Mouse (Mus musculus): Measurements from ENCODE around the gene Jph2. TPM values are rescaled to one million over a fixed set of nuclear protein-coding genes. Genes with fewer than 3 reads are reported as not detected.
A peak's percentile ranks its signal among the peaks of the same experiment; 100 is the strongest.

Gene Jph2
- polyA plus RNA-seq (2015; fragmentation: Nextera tagmentation; extraction: Ambion mirVana): 0.22 and 0.25 TPM in 2 replicates

DNA sequence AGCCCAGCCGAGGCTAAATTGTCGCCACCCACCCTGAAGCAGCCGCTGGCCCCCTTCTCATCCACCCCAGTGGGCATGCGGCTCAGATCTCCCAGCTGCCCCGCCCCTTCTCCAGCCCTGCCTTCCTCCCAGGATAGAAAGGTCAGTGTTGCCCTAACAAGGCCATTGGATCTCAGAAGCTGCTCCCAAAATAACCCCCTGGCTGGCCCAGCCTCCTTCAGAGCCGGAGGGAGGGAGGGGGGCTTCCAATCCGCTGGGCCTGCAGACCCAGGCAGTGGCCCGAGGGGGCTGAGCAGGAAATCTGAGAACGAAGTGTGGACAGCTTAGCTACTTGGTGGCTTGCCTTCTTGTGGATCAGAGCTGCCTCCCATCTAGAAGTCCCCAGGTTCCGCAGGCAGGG is at the start of gene Jph2:
TSS of gene Jph2 (minus strand) at position 89 of the 400 bp plus-strand sequence.
- no peak for ATAC-seq (replicated peaks)
- 9% methylated on average over 10 of the region's 10 CpGs for WGBS
- no peak within 1 kb of the TSS for H3K9ac ChIP-seq (replicated peaks)
- H3K36me3 ChIP-seq: no peaks in the 10 kb centered on the region
- H3K4me2 ChIP-seq (replicated peaks): no peak within 1 kb of the TSS
- H3K27ac ChIP-seq (replicated peaks): no peak within 1 kb of the TSS
- no peaks in the 10 kb centered on the region for H3K4me1 ChIP-seq
- H3K27me3 ChIP-seq: no peaks in the 10 kb centered on the region
- no peak within 1 kb of the TSS for H3K4me3 ChIP-seq
- no peaks in the 10 kb centered on the region for H3K9me3 ChIP-seq

DNA sequence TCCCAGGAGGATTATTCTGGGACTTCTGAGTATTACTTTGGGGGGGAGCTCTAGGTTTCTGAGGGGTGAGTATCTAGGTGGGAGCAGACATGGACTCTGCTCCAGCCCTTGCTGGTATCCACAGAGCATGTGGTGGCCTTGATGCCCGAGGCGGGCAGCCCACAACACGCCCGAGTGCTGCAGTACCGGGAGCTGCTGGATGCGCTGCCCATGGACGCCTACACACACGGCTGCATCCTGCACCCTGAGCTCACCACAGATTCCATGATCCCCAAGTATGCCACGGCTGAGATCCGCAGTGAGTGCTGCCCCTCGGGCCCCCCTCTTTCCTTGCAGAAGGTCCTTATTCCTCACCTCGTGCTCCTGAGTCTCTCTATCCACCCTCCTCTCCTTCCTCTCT is 49.6 kb upstream of the Jph2 start:
- Histone ChIP-seq H3K4me3 (no peak overlapping the region), H3K4me2 (replicated peaks) (no peak overlapping the region), H3K27me3 (no peaks in the 10 kb centered on the region), H3K27ac (replicated peaks) (no peak overlapping the region), H3K9ac (replicated peaks) (no peak overlapping the region), H3K9me3 (no peaks in the 10 kb centered on the region), H3K4me1 (peaks cover 5% of the 10 kb centered on the region; the same call in 1 of the 2 replicates), H3K36me3 (peaks cover 24% of the 10 kb centered on the region)
- no peak for ATAC-seq (replicated peaks)
- 82% methylated on average over 12 of the region's 12 CpGs for WGBS

DNA sequence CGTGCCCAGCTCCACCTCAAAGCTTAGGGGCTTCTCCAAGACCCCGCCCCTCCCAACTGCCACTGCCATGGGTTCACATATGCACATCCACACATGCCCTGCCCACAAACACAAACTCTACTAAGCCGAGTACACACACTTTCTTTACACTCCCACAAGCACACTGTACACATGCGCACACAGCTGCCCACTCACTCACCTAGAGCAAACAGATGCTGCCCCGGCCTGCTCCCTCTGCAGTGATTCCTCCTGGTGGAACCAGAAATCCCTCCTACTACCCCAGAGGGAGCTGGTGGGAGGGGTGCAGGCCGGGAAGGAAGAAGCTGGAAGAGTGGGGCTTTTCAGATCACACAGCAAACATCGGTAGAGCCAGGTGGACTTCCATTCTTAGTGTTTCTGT is 46.2 kb upstream of the Jph2 start:
- Histone ChIP-seq H3K9me3 (no peaks in the 10 kb centered on the region), H3K27ac (replicated peaks) (no peak overlapping the region), H3K4me2 (replicated peaks) (no peak overlapping the region), H3K36me3 (peaks cover 14% of the 10 kb centered on the region; the same call in 1 of the 2 replicates), H3K9ac (replicated peaks) (no peak overlapping the region), H3K27me3 (no peaks in the 10 kb centered on the region), H3K4me1 (peaks cover 18% of the 10 kb centered on the region), H3K4me3 (no peak overlapping the region)
- no peak for ATAC-seq (replicated peaks)
- WGBS: 79% methylated on average over 7 of the region's 7 CpGs

DNA sequence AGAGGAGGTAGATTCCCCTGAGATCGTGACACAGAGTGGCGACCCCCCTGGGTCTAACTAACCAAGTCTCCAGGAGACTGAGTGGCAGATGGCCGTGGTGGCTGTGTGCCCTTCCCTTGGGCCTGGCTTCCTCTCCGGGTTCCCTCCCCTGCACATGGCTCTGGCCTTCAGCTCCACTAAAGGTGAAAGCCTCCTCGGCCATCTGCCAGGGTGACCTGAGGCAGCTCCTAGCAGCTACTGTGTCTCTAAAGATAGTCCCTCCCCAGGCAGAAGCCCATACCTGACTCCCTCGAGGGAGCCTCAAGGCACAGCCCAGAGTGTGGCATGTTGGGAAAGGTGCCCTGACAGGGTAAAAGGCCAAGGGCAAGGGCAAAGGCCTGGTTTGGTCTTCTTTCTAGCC is 45.8 kb upstream of the Jph2 start:
- H3K4me1 ChIP-seq: peaks cover 19% of the 10 kb centered on the region
- WGBS: 73% methylated on average over 6 of the region's 6 CpGs
- no peak overlapping the region for H3K4me3 ChIP-seq
- H3K27me3 ChIP-seq: no peaks in the 10 kb centered on the region
- H3K9me3 ChIP-seq: no peaks in the 10 kb centered on the region
- H3K9ac ChIP-seq (replicated peaks): no peak overlapping the region
- ATAC-seq (replicated peaks): no peak
- H3K36me3 ChIP-seq: peaks cover 9% of the 10 kb centered on the region; the same call in 1 of the 2 replicates
- no peak overlapping the region for H3K4me2 ChIP-seq (replicated peaks)
- no peak overlapping the region for H3K27ac ChIP-seq (replicated peaks)

DNA sequence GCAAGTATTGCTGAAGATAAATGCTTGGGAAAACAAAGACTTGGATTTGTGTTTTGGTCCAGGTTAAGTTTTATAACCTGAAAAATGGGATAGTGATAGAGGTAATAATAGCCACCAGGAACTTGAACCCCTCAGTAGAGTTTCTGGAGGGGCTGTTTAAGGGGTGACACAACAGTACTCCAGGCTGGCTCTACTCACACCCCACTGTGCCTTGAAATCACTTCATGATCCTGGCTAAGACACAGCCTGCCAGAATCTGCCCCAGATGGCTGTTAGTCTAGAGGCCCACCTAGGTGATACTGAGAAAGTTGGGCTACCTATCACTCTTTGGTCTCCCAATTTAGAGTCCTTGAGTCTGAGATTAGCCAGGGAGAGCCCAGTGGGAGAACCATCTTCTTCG is 41.7 kb upstream of the Jph2 start:
- no peaks in the 10 kb centered on the region for H3K36me3 ChIP-seq

DNA sequence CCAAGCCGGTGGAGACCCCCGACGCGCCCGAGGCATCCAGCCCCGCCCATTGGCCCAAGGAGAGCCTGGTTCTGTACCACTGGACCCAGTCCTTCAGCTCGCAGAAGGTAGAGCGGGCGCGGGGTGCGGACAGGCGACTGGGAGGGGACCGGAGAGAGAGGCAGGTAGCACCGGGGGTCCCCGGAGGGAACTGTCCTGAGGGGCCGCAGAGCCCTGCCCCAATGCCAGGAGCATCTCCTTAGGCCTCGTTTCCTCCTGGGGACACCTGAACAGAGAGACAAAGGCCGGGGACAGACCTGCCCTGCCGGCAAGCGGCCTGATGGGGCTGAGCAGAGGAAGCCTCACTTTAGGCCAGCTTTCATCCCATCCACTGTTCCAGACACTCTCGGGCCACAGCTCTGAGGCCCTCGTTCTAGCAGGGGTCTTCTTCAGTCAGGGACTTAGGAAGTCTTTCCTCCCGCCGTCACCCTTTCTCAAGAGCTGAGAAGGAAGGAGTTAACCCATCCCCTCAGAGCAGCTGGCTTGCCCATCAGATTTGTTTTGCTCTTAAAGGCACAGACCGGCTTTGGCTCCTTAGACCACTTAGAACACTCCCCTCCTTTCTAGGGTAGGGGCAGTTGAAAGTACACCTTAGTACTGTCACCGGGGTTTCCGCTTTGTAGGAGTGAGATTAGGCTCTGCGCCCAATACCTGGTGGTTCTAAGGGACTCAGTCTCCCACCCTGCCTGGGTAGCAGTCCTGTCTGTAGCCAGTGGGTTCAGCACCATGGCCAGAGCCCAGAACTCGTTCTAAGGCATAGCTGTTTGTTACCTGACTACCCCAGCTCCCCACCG is 41.0 kb upstream of the Jph2 start:
- H3K4me3 ChIP-seq: peak overlapping the region; percentile 99
- peaks cover 27% of the 10 kb centered on the region for H3K4me1 ChIP-seq
- no peaks in the 10 kb centered on the region for H3K27me3 ChIP-seq
- peak; percentile 75 for ATAC-seq (replicated peaks)
- WGBS: 1% methylated on average over 30 of the region's 30 CpGs
- H3K9ac ChIP-seq (replicated peaks): peak overlapping the region; percentile 93
- no peaks in the 10 kb centered on the region for H3K9me3 ChIP-seq
- peak overlapping the region; percentile 84 for H3K27ac ChIP-seq (replicated peaks)
- peak overlapping the region; percentile 67 for H3K4me2 ChIP-seq (replicated peaks)
- H3K36me3 ChIP-seq: no peaks in the 10 kb centered on the region

More for the DNA sequence above, 41.7 kb upstream of the Jph2 start:
- H3K27me3 ChIP-seq: no peaks in the 10 kb centered on the region
- peak overlapping the region; percentile 99 for H3K4me3 ChIP-seq
- peaks cover 27% of the 10 kb centered on the region for H3K4me1 ChIP-seq
- H3K9ac ChIP-seq (replicated peaks): peak overlapping the region; percentile 93
- peak overlapping the region; percentile 67 for H3K4me2 ChIP-seq (replicated peaks)
- H3K27ac ChIP-seq (replicated peaks): peak overlapping the region; percentile 84; the same call in 1 of the 2 replicates
- no peak for ATAC-seq (replicated peaks)
- H3K9me3 ChIP-seq: no peaks in the 10 kb centered on the region
- WGBS: 75% methylated on average over 1 of the region's 1 CpGs

DNA sequence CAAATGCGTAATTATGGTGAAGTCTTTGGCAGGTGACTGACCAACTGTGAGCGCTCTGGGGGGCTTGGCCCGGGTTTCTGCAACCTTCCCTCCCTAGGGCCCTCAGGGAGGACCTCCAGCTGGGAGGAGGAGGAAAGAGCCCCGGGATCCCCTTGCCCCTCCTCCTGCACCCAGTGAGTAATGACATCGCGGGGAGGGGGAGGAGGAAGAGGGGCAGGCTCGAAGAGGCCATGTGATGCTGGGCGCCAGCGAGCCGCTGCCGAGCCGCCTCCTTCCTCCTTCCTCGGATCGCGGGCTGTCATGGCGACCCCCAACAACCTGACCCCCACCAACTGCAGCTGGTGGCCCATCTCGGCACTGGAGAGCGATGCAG is 40.4 kb upstream of the Jph2 start, which contains the start of gene Gdap1l1:
TSS of gene Gdap1l1 (plus strand) at position 231 of the 373 bp plus-strand sequence.
- Histone ChIP-seq H3K27me3 (no peaks in the 10 kb centered on the region), H3K36me3 (no peaks in the 10 kb centered on the region), H3K9me3 (no peaks in the 10 kb centered on the region), H3K4me1 (peaks cover 27% of the 10 kb centered on the region), H3K4me3 (peak within 1 kb of the TSS; percentile 99), H3K4me2 (replicated peaks) (peak within 1 kb of the TSS; percentile 67), H3K9ac (replicated peaks) (peak within 1 kb of the TSS; percentile 93), H3K27ac (replicated peaks) (peak within 1 kb of the TSS; percentile 84)
- 0% methylated on average over 15 of the region's 18 CpGs for WGBS
- ATAC-seq (replicated peaks): peak; percentile 86

DNA sequence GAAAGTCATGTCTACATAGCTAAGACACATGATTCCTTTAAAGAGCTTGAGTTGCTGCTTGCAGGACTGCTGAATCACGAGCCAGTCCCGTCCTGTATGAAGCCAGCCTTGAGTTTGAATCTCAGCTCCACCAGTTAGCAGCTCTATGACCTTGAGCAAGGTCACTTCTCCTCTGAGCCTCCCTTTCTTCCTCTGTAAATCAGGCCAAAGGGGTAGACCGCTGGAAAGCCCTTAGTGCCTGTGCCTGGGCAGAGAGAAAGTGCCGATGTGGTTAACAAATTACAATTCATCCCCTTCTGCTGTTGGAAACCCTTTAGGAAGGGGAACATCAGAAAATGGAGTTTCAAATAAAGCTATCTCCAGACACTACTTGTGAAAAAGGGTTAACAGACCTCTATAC is 40.0 kb upstream of the Jph2 start:
- H3K36me3 ChIP-seq: no peaks in the 10 kb centered on the region
- H3K4me2 ChIP-seq (replicated peaks): peak overlapping the region; percentile 67
- WGBS: 34% methylated on average over 4 of the region's 4 CpGs
- no peaks in the 10 kb centered on the region for H3K9me3 ChIP-seq
- peak overlapping the region; percentile 84 for H3K27ac ChIP-seq (replicated peaks)
- peak overlapping the region; percentile 93 for H3K9ac ChIP-seq (replicated peaks)
- H3K4me3 ChIP-seq: peak overlapping the region; percentile 99
- no peaks in the 10 kb centered on the region for H3K27me3 ChIP-seq
- no peak for ATAC-seq (replicated peaks)
- H3K4me1 ChIP-seq: peaks cover 27% of the 10 kb centered on the region

DNA sequence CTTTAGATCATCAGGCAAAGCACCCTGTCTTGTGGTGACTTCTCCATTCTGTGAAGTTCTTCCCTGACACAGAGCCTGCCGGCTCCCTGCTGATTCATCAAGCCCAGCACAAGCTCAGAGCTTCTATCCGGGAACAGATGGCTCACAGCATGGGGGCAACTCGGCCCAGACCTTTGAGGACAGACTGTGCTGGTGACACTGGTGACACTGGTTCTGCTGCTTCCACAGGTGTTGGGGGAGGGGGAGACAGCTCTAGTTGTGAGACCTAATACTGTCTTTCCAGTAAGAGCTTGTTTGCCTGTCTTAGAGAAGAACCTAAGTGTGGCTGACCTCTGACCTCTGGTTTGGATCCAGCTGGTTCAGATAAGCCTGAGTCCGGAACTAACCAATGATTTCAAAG is 36.2 kb upstream of the Jph2 start:
- no peak overlapping the region for H3K4me2 ChIP-seq (replicated peaks)
- H3K4me3 ChIP-seq: no peak overlapping the region
- no peak overlapping the region for H3K27ac ChIP-seq (replicated peaks)
- H3K9ac ChIP-seq (replicated peaks): no peak overlapping the region
- no peaks in the 10 kb centered on the region for H3K36me3 ChIP-seq
- H3K9me3 ChIP-seq: no peaks in the 10 kb centered on the region
- no peaks in the 10 kb centered on the region for H3K27me3 ChIP-seq
- 27% methylated on average over 4 of the region's 4 CpGs for WGBS
- H3K4me1 ChIP-seq: peaks cover 9% of the 10 kb centered on the region
- no peak for ATAC-seq (replicated peaks)

DNA sequence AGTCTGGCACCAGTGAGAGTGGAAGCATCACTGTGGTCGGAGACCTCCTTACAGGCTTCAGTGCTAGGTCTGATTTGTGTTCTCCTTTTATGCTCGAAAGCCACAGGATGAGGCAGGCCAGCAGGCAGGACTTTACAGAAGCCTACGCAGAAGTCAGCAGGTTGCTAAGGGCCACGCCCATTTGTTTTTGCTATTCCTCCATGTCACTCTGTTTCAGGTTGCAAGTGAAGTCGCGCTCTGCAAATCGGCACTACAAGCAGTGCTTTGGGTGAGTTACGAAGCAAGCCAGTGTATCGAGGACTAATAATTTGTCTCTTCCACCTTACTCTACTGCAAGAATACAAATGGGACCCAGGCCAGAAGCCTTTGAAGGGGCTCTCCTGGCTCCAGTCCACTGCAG is 33.5 kb upstream of the Jph2 start:
- Histone ChIP-seq H3K9me3 (no peaks in the 10 kb centered on the region), H3K27me3 (no peaks in the 10 kb centered on the region), H3K27ac (replicated peaks) (no peak overlapping the region), H3K4me1 (no peaks in the 10 kb centered on the region), H3K4me2 (replicated peaks) (no peak overlapping the region), H3K9ac (replicated peaks) (no peak overlapping the region), H3K4me3 (no peak overlapping the region), H3K36me3 (no peaks in the 10 kb centered on the region)
- ATAC-seq (replicated peaks): no peak
- 91% methylated on average over 9 of the region's 9 CpGs for WGBS

DNA sequence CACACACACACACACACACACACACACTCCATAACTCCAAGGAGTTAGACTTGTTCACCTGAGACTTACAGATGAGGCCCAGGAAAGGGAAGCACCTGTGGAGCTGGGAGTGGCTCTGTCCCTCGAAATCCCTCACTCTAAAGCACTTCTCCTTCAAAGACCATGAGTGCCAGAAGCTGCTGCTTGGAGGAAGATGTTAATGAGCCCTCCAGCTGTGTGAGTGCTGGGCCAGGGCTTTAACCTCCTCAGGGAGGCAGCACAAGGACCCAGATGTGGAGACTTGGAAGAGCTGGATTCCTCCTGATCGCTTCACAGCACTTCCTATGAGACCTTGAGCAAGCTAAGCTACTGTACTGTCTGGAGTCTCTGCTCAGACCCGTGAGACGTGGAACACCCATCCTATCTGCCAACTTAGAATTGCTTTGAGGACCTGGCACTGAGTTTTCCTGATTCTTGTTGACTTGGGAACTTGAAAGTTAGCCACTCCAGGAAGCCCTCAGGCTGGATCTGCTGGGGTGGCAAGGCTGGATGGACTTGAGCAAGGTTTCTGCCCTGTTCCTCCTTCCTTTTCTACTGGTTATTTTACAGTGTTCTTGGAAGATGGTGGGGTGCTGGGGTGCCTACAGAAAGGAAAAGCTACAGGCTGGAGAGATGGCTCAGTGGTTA is 30.7 kb upstream of the Jph2 start:
- Histone ChIP-seq H3K4me1 (no peaks in the 10 kb centered on the region), H3K9ac (replicated peaks) (no peak overlapping the region), H3K27me3 (no peaks in the 10 kb centered on the region), H3K4me3 (no peak overlapping the region), H3K27ac (replicated peaks) (no peak overlapping the region), H3K4me2 (replicated peaks) (no peak overlapping the region), H3K36me3 (no peaks in the 10 kb centered on the region), H3K9me3 (no peaks in the 10 kb centered on the region)
- no peak for ATAC-seq (replicated peaks)
- 49% methylated on average over 4 of the region's 4 CpGs for WGBS

DNA sequence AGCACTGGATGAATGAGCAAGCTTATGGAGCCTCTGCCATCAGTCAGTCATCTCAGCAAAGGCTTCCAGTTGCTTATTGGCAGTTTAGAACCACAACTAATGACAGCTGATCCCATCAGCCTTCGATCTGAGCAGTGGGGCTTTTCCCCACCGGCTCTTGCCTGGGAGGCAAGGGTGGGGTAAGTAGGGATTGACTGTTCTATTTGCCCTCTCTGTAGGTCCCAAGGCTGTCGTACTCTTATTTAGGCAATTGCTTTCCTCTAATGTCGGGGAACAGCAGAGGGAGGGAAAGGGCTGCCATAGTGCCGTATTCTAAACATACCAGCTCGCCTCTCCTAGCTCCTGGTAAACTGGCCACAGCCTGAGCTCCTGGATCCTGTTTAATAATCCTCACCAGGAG is 26.8 kb upstream of the Jph2 start, which contains the start of gene Oser1:
TSS of gene Oser1 (minus strand) at position 101 of the 400 bp plus-strand sequence.
- no peak for ATAC-seq (replicated peaks)
- Histone ChIP-seq H3K4me3 (no peak within 1 kb of the TSS), H3K4me2 (replicated peaks) (no peak within 1 kb of the TSS), H3K27ac (replicated peaks) (no peak within 1 kb of the TSS), H3K9ac (replicated peaks) (no peak within 1 kb of the TSS), H3K9me3 (no peaks in the 10 kb centered on the region), H3K27me3 (no peaks in the 10 kb centered on the region), H3K36me3 (no peaks in the 10 kb centered on the region), H3K4me1 (peaks cover 16% of the 10 kb centered on the region)
- WGBS: 88% methylated on average over 6 of the region's 6 CpGs
